ENCODE assay signal across 26 mouse cellular contexts in genomic region chr5:116243622-116244021, GRCm38 (mm10). TPM values are rescaled to one million over a fixed set of nuclear protein-coding genes. Genes with fewer than 3 reads are reported as not detected.
"Had no signal": no experiment of that assay in that cellular context is flagged by ENCODE, and none has a peak within 500 bp of the region (broad histone marks: within the 10 kb centered on the region; RNA-seq: fewer than 3 reads in every experiment).

No protein-coding gene starts in this region.

- DNase-seq: kidney, adult 11 months; kidney, adult 8-10 months; kidney, postnatal 10 days; kidney, postnatal 36 days; layer of hippocampus, postnatal 36 days; left cerebral cortex, postnatal 4 days; liver, embryonic 13.5 days; lung, postnatal 10 days; right cerebral cortex, postnatal 25 days; spleen, adult 18-20 months; thymus, adult 2 months; thymus, postnatal 14 days; thymus, postnatal 4 days had no signal

- H3K9me3 ChIP-seq: intestine, embryonic 15.5 days; kidney, embryonic 15.5 days; limb, embryonic 13.5 days; liver, embryonic 13.5 days; midbrain, embryonic 10.5 days; midbrain, embryonic 13.5 days; neural tube, embryonic 13.5 days; stomach, embryonic 15.5 days had no signal

- H3K4me1 ChIP-seq: intestine, embryonic 15.5 days; kidney, embryonic 15.5 days; liver, embryonic 13.5 days; megakaryocyte, embryonic 14.5 days; midbrain, embryonic 13.5 days; neural tube, embryonic 13.5 days; stomach, embryonic 15.5 days had no signal

- H3K36me3 ChIP-seq: intestine, embryonic 15.5 days; kidney, embryonic 15.5 days; limb, embryonic 13.5 days; liver, embryonic 13.5 days; midbrain, embryonic 10.5 days; midbrain, embryonic 13.5 days; neural tube, embryonic 13.5 days; stomach, embryonic 15.5 days had no signal

- H3K27ac ChIP-seq: intestine, embryonic 15.5 days; kidney, embryonic 15.5 days; left cerebral cortex, adult 2 months; limb, embryonic 13.5 days; liver, embryonic 13.5 days; midbrain, embryonic 10.5 days; midbrain, embryonic 13.5 days; neural tube, embryonic 13.5 days; stomach, embryonic 15.5 days had no signal

- H3K9ac ChIP-seq: intestine, embryonic 15.5 days; kidney, embryonic 15.5 days; limb, embryonic 13.5 days; liver, embryonic 13.5 days; midbrain, embryonic 13.5 days; neural tube, embryonic 13.5 days; stomach, embryonic 15.5 days had no signal

- H3K4me3 ChIP-seq: intestine, embryonic 15.5 days; kidney, embryonic 15.5 days; left cerebral cortex, adult 2 months; limb, embryonic 13.5 days; liver, embryonic 13.5 days; megakaryocyte, embryonic 14.5 days; midbrain, embryonic 10.5 days; midbrain, embryonic 13.5 days; myocyte; neural tube, embryonic 13.5 days; stomach, embryonic 15.5 days had no signal

- H3K4me2 ChIP-seq: intestine, embryonic 15.5 days; kidney, embryonic 15.5 days; limb, embryonic 13.5 days; liver, embryonic 13.5 days; midbrain, embryonic 13.5 days; neural tube, embryonic 13.5 days; stomach, embryonic 15.5 days had no signal

- H3K27me3 ChIP-seq: intestine, embryonic 15.5 days; liver, embryonic 13.5 days; megakaryocyte, embryonic 14.5 days; midbrain, embryonic 13.5 days; neural tube, embryonic 13.5 days; stomach, embryonic 15.5 days had no signal

- ATAC-seq: intestine, embryonic 15.5 days; midbrain, embryonic 13.5 days; midbrain, embryonic 16.5 days had no signal

RNA-seq across cellular contexts. Expression of gene Ccdc60, which starts 45.2 kb away (rescaled TPM):
- polyA plus RNA-seq: liver, adult 2 months; liver, embryonic 16.5 days had no signal
